8 mouse cellular contexts compared by ENCODE assay signal in genomic region chr13:73603522-73604155, GRCm38 (mm10). TPM values are rescaled to one million over a fixed set of nuclear protein-coding genes. Genes with fewer than 3 reads are reported as not detected.
DNase-seq lines count a peak whose midpoint lies in the region; ATAC-seq and TF ChIP-seq lines count a peak whose summit lies in the region.

TSS of gene Clptm1l (plus strand) at chr13:73604006.

- H3K4me2 ChIP-seq in embryonic facial prominence, embryonic 15.5 days (replicated peaks) = peak within 1 kb of the TSS; percentile 85
- H3K4me2 ChIP-seq in limb, embryonic 14.5 days (replicated peaks; ENCODE audit: low read depth, low read length, severe bottlenecking) = peak within 1 kb of the TSS; percentile 87
- H3K4me2 ChIP-seq in midbrain, postnatal 0 days (ENCODE audit: low read depth, low read length, poor library complexity, severe bottlenecking) = peak within 1 kb of the TSS; percentile 92

- peaks cover 2% of the 10 kb centered on the region; the same call in 1 of the 2 replicates for H3K4me1 ChIP-seq in bone marrow, adult 2 months (ENCODE audit: control insufficient read depth, insufficient read depth, low read length)
- peaks cover 17% of the 10 kb centered on the region for H3K4me1 ChIP-seq in embryonic facial prominence, embryonic 15.5 days
- H3K4me1 ChIP-seq in limb, embryonic 14.5 days (ENCODE audit: control insufficient read depth, insufficient read depth, low read length) = peaks cover 10% of the 10 kb centered on the region
- peaks cover 5% of the 10 kb centered on the region for H3K4me1 ChIP-seq in midbrain, postnatal 0 days (ENCODE audit: insufficient read depth, low read length)

- DNase-seq in 416B (ENCODE audit: low read depth) = peak; percentile 93
- DNase-seq in heart, adult 8-10 months (ENCODE audit: low spot score) = peak; percentile 96
- peak; percentile 97 for DNase-seq in kidney, adult 9 months
- peak; percentile 95 for DNase-seq in limb, embryonic 14.5 days (ENCODE audit: low spot score)
- peak; percentile 97 for DNase-seq in midbrain, postnatal 0 days (ENCODE audit: low spot score)
- peak; percentile 87 to 94 for DNase-seq in spleen, postnatal 14 days (ENCODE audit: low spot score in 2 of 2)

- peak within 1 kb of the TSS; percentile 67 for H3K27ac ChIP-seq in bone marrow, adult 2 months (ENCODE audit: control insufficient read depth, insufficient read depth, low read depth, low read length, poor library complexity)
- H3K27ac ChIP-seq in embryonic facial prominence, embryonic 15.5 days (replicated peaks) = peak within 1 kb of the TSS; percentile 73
- peak within 1 kb of the TSS; percentile 72 for H3K27ac ChIP-seq in limb, embryonic 14.5 days (replicated peaks; ENCODE audit: low read depth, low read length)
- H3K27ac ChIP-seq in midbrain, postnatal 0 days (ENCODE audit: low read depth, low read length) = peak within 1 kb of the TSS; percentile 79

- no peak for TF ChIP-seq CTCF in bone marrow, adult 2 months (IDR thresholded peaks at IDR 0.05; ENCODE audit: control insufficient read depth, insufficient read depth, low read length)
- TF ChIP-seq CTCF in midbrain, postnatal 0 days (IDR thresholded peaks at IDR 0.05) = no peak; the same call in 1 of the 2 replicates

- WGBS in bone marrow, adult 2 months = under 1% methylated on average over 53 of the region's 53 CpGs
- WGBS in embryonic facial prominence, embryonic 15.5 days = 1% methylated on average over 51 of the region's 53 CpGs
- WGBS in limb, embryonic 14.5 days = under 1% methylated on average over 37 of the region's 53 CpGs
- WGBS in midbrain, postnatal 0 days = under 1% methylated on average over 36 of the region's 53 CpGs

- H3K4me3 ChIP-seq in bone marrow, adult 2 months (replicated peaks; ENCODE audit: control insufficient read depth, low read depth, low read length) = peak within 1 kb of the TSS; percentile 77
- peak within 1 kb of the TSS; percentile 86 for H3K4me3 ChIP-seq in embryonic facial prominence, embryonic 15.5 days (replicated peaks)
- H3K4me3 ChIP-seq in limb, embryonic 14.5 days (replicated peaks; ENCODE audit: low read length) = peak within 1 kb of the TSS; percentile 78
- H3K4me3 ChIP-seq in midbrain, postnatal 0 days (ENCODE audit: low read depth, low read length) = peak within 1 kb of the TSS; percentile 82

- 0 out of 2 replicates have a peak, but pooled peaks have one; percentile 52 for TF ChIP-seq POLR2A in bone marrow, adult 2 months (IDR thresholded peaks at IDR 0.05; ENCODE audit: borderline replicate concordance, control insufficient read depth, low read depth, low read length)
- peak; percentile 92; the same call in 1 of the 2 replicates for TF ChIP-seq POLR2A in limb, embryonic 14.5 days (IDR thresholded peaks at IDR 0.05; ENCODE audit: borderline replicate concordance, extremely low read depth, insufficient read depth, insufficient read length)

- peaks cover 26% of the 10 kb centered on the region for H3K36me3 ChIP-seq in embryonic facial prominence, embryonic 15.5 days
- peaks cover 27% of the 10 kb centered on the region for H3K36me3 ChIP-seq in limb, embryonic 14.5 days (ENCODE audit: control insufficient read depth, insufficient read depth, low read length)
- H3K36me3 ChIP-seq in midbrain, postnatal 0 days (ENCODE audit: insufficient read depth, low read length) = peaks cover 27% of the 10 kb centered on the region

- H3K27me3 ChIP-seq in embryonic facial prominence, embryonic 15.5 days = no peaks in the 10 kb centered on the region
- no peaks in the 10 kb centered on the region for H3K27me3 ChIP-seq in limb, embryonic 14.5 days (ENCODE audit: control insufficient read depth, insufficient read depth, low read length)
- H3K27me3 ChIP-seq in midbrain, postnatal 0 days (ENCODE audit: insufficient read depth, low read length) = no peaks in the 10 kb centered on the region

- H3K9me3 ChIP-seq in embryonic facial prominence, embryonic 15.5 days (replicated peaks) = no peaks in the 10 kb centered on the region
- no peaks in the 10 kb centered on the region for H3K9me3 ChIP-seq in limb, embryonic 14.5 days (ENCODE audit: control insufficient read depth, low read length)
- no peaks in the 10 kb centered on the region for H3K9me3 ChIP-seq in midbrain, postnatal 0 days (ENCODE audit: low read length)

- peak; percentile 96 for ATAC-seq in embryonic facial prominence, embryonic 15.5 days (ENCODE audit: insufficient number of reproducible peaks, low FRiP score, low TSS enrichment, low read depth)
- ATAC-seq in limb, embryonic 14.5 days (ENCODE audit: low FRiP score, low read depth) = peak; percentile 99
- ATAC-seq in midbrain, postnatal 0 days (ENCODE audit: low FRiP score) = peak; percentile 98

- peak within 1 kb of the TSS; percentile 72 for H3K9ac ChIP-seq in embryonic facial prominence, embryonic 15.5 days
- peak within 1 kb of the TSS; percentile 89 for H3K9ac ChIP-seq in limb, embryonic 14.5 days (ENCODE audit: low read depth, low read length, severe bottlenecking)
- H3K9ac ChIP-seq in midbrain, postnatal 0 days (replicated peaks; ENCODE audit: low read length, poor library complexity, severe bottlenecking) = peak within 1 kb of the TSS; percentile 89

RNA-seq across cellular contexts. Expression of gene Clptm1l, which starts in this region (rescaled TPM):
- 64.5 and 75.7 TPM in 2 replicates for polyA plus RNA-seq in bone marrow, adult 2 months (2011; ENCODE audit: insufficient read depth, insufficient read length, low replicate concordance, missing spikeins)
- 137 and 141 TPM in 2 replicates for polyA plus RNA-seq in embryonic facial prominence, embryonic 15.5 days (2015; fragmentation: Nextera tagmentation; extraction: Ambion mirVana)
- total RNA-seq in heart, adult 8-10 months (2022) = 10 to 100 TPM; 58.9 to 76.0 (median 68.1) TPM
- 163 and 203 TPM in 2 replicates for polyA plus RNA-seq in limb, embryonic 14.5 days (2012; rRNA removed)
- polyA plus RNA-seq in limb, embryonic 14.5 days (2014; fragmentation: Nextera tagmentation; extraction: Ambion mirVana) = 145 and 151 TPM in 2 replicates
- 136 and 152 TPM in 2 replicates for total RNA-seq in midbrain, postnatal 0 days (2014; rRNA removed)
- 126 and 130 TPM in 2 replicates for polyA plus RNA-seq in midbrain, postnatal 0 days (2015; fragmentation: Nextera tagmentation; extraction: Ambion mirVana)

Comparison
In these comparisons a context has a peak if more than half of its experiments do, and no peak if none do; other contexts are left out.
1. Peak in every context shown above with its lines: DNase-seq, ATAC-seq, H3K4me3 ChIP-seq and H3K27ac ChIP-seq.